Mouse (Mus musculus) thymus, adult 2 months (tissue): Measurements from ENCODE around the gene Wnt5b. TPM values are rescaled to one million over a fixed set of nuclear protein-coding genes. Genes with fewer than 3 reads are reported as not detected.

ENCODE experiments used
- DNase-seq: peaks from one replicate; pipeline ENCODE4 v3.0.0; 2021
- H3K27ac ChIP-seq: fragments of 200-500 bp; 2 replicates; pipeline ENCODE4 v1.5.1; 2012; ENCODE audit warnings: low read length, control low read depth; ENCODE audit not compliant: control insufficient read depth, insufficient read depth
- H3K27me3 ChIP-seq: fragments of 200-500 bp; 2 replicates; pipeline ENCODE4 v1.6.1; 2012; ENCODE audit warnings: mild to moderate bottlenecking, low read length, moderate library complexity, mixed read lengths; ENCODE audit not compliant: control insufficient read depth, insufficient read depth
- H3K36me3 ChIP-seq: fragments of 200-500 bp; 2 replicates; pipeline ENCODE4 v1.6.1; 2012; ENCODE audit warnings: mild to moderate bottlenecking, low read length, moderate library complexity; ENCODE audit not compliant: control insufficient read depth, insufficient read depth
- H3K4me1 ChIP-seq: fragments of 200-500 bp; replicated peaks from 2 replicates; pipeline ENCODE4 v1.6.1; 2012; ENCODE audit warnings: low read length; ENCODE audit not compliant: control insufficient read depth, insufficient read depth
- H3K4me3 ChIP-seq: fragments of 200-500 bp; 2 replicates; pipeline ENCODE4 v1.5.1; 2012; ENCODE audit warnings: mild to moderate bottlenecking, low read length, control low read depth, moderate library complexity; ENCODE audit not compliant: control insufficient read depth, insufficient read depth
- CTCF ChIP-seq: fragments of 200-500 bp; IDR thresholded peaks from 2 replicates; pipeline ENCODE4 v1.5.1; 2012; ENCODE audit warnings: mild to moderate bottlenecking, control low read depth, low read length, moderate library complexity, borderline replicate concordance; ENCODE audit not compliant: control insufficient read depth, poor library complexity, insufficient read depth; ENCODE audit errors: extremely low read depth
- POLR2A ChIP-seq: fragments of 200-500 bp; IDR thresholded peaks from 2 replicates; pipeline ENCODE4 v1.6.1; 2012; ENCODE audit warnings: mild to moderate bottlenecking, low read length, control low read depth, moderate library complexity; ENCODE audit not compliant: control insufficient read depth, poor library complexity, insufficient read depth; ENCODE audit errors: extremely low read depth
- WGBS: fragments of 180-500 bp; shearing (Covaris S2); methylation state at CpG from one replicate; pipeline ENCODE4 v1.1.7; 2018; 5-methylcytosine and 5-hydroxymethylcytosine counted together
- polyA plus RNA-seq: library from polyadenylated mRNA; depleted of rRNA; stranded (reverse); fragments of >200 nt; gene quantifications from 2 replicates; pipeline ENCODE4 v1.2.3, GENCODE M21; 2012

The Wnt5b gene
- polyA plus RNA-seq, 1 experiment: 6.5 TPM

DNA sequence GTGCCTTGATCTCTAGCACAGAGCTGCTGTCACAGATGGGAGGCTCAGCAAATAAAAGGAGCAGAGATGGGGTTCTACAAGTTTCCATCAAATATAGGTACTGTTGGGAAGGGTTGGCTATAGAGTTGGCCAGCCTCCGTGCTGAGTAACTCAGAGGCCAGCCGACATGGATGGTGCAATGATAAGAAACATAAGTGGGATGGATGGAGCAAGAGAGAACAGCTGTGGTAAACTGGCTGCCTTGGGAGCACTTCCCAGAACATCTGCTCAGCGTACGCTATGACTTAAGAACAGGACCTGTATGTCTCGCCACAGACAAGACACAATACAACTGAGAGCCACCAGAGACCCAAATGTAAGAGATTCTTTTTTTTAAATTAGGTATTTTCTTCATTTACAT is 39.0 kb upstream of the Wnt5b start:
- DNase-seq: no peak
- Histone ChIP-seq H3K27me3 (no peaks in the 10 kb centered on the region), H3K4me1 (peaks cover 2% of the 10 kb centered on the region), H3K4me3 (no peak overlapping the region), H3K27ac (no peak overlapping the region), H3K36me3 (no peaks in the 10 kb centered on the region)
- no peak for TF ChIP-seq POLR2A
- no peak for TF ChIP-seq CTCF
- WGBS: 97% methylated on average over 5 of the region's 5 CpGs

- DNase-seq: no peak
- TF ChIP-seq POLR2A (no peak), CTCF (no peak)
- H3K36me3 ChIP-seq: no peaks in the 10 kb centered on the region
- no peaks in the 10 kb centered on the region for H3K27me3 ChIP-seq
- WGBS: 96% methylated on average over 4 of the region's 4 CpGs
- H3K4me3 ChIP-seq: no peak overlapping the region
- H3K27ac ChIP-seq: no peak overlapping the region
- peaks cover 8% of the 10 kb centered on the region for H3K4me1 ChIP-seq
These were observed 32.6 kb upstream of the Wnt5b start for GRCm38 (mm10) chr6:119576706-119577105.

DNA sequence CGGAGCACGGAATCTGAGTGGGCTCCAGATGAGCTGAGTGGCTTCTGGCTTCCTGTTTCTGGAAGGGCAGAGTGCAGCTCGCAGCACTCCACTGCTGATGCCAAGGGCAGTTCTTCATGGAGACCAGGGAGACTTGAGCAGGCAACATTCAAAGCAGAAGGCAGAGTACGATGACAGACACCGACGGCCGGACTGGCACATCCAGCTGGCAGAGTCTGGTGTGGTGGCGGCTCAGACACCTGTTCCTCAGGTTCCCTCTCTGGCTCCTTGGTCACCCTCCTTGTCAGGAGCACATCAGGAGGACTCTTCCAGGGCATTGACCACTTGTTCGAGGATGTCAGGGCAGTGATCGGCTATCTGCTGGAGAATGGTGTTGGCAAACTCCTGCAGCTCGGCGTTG is 31.2 kb upstream of the Wnt5b start:
- no peak for DNase-seq
- Histone ChIP-seq H3K4me1 (peaks cover 17% of the 10 kb centered on the region), H3K4me3 (no peak overlapping the region), H3K36me3 (no peaks in the 10 kb centered on the region), H3K27ac (no peak overlapping the region), H3K27me3 (no peaks in the 10 kb centered on the region)
- no peak for TF ChIP-seq CTCF
- no peak for TF ChIP-seq POLR2A
- WGBS: 97% methylated on average over 12 of the region's 12 CpGs

- WGBS: 95% methylated on average over 7 of the region's 7 CpGs
- no peak for DNase-seq
- H3K27ac ChIP-seq: no peak overlapping the region
These were observed 28.1 kb upstream of the Wnt5b start for GRCm38 (mm10) chr6:119572296-119572695.

GRCm38 (mm10) chr6:119570797-119571196 is 26.6 kb upstream of the Wnt5b start:
- TF ChIP-seq CTCF (no peak), POLR2A (no peak)
- 35% methylated on average over 4 of the region's 4 CpGs for WGBS

More at GRCm38 (mm10) chr6:119572296-119572695, 28.1 kb upstream of the Wnt5b start:
- Histone ChIP-seq H3K27me3 (no peaks in the 10 kb centered on the region), H3K4me3 (no peak overlapping the region), H3K36me3 (no peaks in the 10 kb centered on the region), H3K4me1 (peaks cover 17% of the 10 kb centered on the region)
- TF ChIP-seq CTCF (no peak), POLR2A (no peak)

DNA sequence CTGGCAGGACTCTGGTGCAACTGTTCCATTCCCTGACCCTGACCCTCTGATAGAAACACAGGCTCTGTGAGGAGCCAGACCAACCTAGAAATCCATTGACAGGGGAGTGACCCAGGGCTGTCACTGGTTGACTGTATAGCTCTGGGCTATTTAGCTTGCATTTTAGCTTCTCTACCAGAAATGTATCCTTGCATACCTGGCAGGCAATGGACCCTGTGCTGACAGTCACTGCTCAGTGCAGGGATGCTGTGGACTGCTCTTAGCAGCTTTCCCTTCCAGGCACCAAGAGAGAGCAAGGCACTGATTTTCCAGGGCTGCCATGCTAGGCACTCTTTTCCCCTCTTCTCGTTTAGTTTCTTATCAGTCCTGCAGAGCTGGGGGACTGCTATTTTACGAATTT is 24.2 kb upstream of the Wnt5b start:
- no peak overlapping the region for H3K27ac ChIP-seq
- WGBS: 93% methylated on average over 2 of the region's 2 CpGs
- peaks cover 9% of the 10 kb centered on the region for H3K4me1 ChIP-seq
- DNase-seq: no peak
- no peak overlapping the region for H3K4me3 ChIP-seq
- no peaks in the 10 kb centered on the region for H3K27me3 ChIP-seq
- H3K36me3 ChIP-seq: no peaks in the 10 kb centered on the region
- TF ChIP-seq POLR2A (no peak), CTCF (no peak)

More at GRCm38 (mm10) chr6:119570797-119571196, 26.6 kb upstream of the Wnt5b start:
- DNase-seq: no peak
- Histone ChIP-seq H3K4me1 (peaks cover 10% of the 10 kb centered on the region), H3K4me3 (no peak overlapping the region), H3K36me3 (no peaks in the 10 kb centered on the region), H3K27ac (no peak overlapping the region), H3K27me3 (no peaks in the 10 kb centered on the region)

- Histone ChIP-seq H3K4me3 (no peak overlapping the region), H3K27me3 (no peaks in the 10 kb centered on the region), H3K36me3 (no peaks in the 10 kb centered on the region), H3K4me1 (peaks cover 11% of the 10 kb centered on the region), H3K27ac (no peak overlapping the region)
- TF ChIP-seq POLR2A (no peak), CTCF (no peak)
- DNase-seq: no peak
- WGBS: 86% methylated on average over 23 of the region's 23 CpGs
These were observed 21.6 kb upstream of the Wnt5b start for GRCm38 (mm10) chr6:119565451-119566379.
